Mouse (Mus musculus): Measurements from ENCODE around the gene Shisal2a.

DNA sequence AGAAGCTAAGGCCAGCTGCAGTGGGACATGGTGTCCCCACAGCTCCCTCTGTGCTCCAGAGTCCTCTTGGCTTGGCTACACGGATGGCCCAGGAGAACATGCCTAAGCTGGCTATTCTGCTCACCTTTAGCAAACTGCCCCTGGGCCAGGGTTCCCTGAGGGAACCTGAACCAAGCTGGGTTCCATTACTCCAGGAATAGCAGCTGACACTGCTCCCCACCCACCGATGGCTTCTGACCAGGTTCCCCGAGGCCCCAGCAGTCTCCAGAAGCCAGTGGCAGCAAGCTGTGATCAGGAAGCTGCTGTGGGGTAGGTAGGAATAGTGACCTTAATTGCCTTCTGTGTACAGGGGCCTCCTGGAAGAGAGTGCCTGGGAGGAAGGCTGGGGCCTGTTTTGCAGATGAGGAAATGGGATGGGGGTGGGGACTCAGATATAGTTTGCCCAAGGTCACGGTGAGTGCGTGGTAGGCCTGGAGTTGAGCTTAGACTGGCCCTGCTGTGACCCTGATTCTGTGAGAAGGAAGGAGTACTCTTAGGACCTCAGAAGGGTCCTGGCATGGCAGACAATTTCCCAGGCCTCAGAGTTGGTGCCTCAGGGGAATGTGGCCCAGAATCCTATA is 34.8 kb downstream of the Shisal2a start:
- TF ChIP-seq CTCF (IDR thresholded peaks at IDR 0.05; ENCODE audit: insufficient read depth, low read depth, low read length) (no peak), POLR2A (IDR thresholded peaks at IDR 0.05; ENCODE audit: insufficient read depth, low read depth, low read length) (no peak)
